Mouse (Mus musculus) bone marrow macrophage, adult 2 months (primary cell): ENCODE data around the gene Hps3.

Experiments
- CTCF ChIP-seq: IDR thresholded peaks from 2 replicates; pipeline ENCODE4 v1.5.1; 2012; ENCODE audit warnings: low read depth, mild to moderate bottlenecking, low read length, moderate library complexity
- POLR2A ChIP-seq: IDR thresholded peaks from 2 replicates; pipeline ENCODE4 v1.6.1; 2012; ENCODE audit warnings: mild to moderate bottlenecking, low read depth, low read length, borderline replicate concordance

GRCm38 (mm10) chr3:19965239-19965638 lies 69.9 kb downstream of the Hps3 start:
- TF ChIP-seq CTCF, result no peak
- no peak for TF ChIP-seq POLR2A
